Mouse (Mus musculus) lung, postnatal 0 days (tissue): ENCODE measurements around the gene Poldip2.

Source experiments
- CTCF ChIP-seq: IDR thresholded peaks from 2 replicates; pipeline ENCODE4 v1.5.1; 2016; ENCODE audit warnings: antibody characterized with exemption, mild to moderate bottlenecking
- EP300 ChIP-seq: IDR thresholded peaks from 2 replicates; pipeline ENCODE4 v1.6.1; 2016; ENCODE audit warnings: antibody characterized with exemption, mild to moderate bottlenecking, control low read depth

DNA sequence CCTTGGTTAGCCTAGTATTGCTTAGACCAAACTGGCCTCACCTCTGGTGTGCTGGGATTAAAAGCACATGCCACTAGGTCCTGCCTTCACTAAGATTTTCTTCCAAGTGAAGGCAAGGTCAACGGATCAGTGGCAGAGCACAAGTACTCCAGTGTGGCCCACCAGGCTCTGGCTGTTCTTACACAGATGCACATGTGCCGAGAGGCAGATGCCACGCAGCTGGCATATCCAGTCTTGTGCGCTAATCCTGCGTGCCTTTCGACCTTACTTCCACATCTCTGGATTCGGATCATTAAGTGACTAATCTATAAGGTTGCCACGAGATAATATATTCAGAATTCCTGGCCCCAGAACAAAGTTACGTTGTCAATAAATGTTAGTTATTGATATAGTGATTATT lies 46.9 kb upstream of the Poldip2 start:
- no peak for TF ChIP-seq CTCF
- no peak for TF ChIP-seq EP300
